Mouse (Mus musculus) bone marrow, adult 2 months (tissue): ENCODE data around the gene Pign. TPM values are rescaled to one million over a fixed set of nuclear protein-coding genes. Genes with fewer than 3 reads are reported as not detected.

Source experiments
- H3K27ac ChIP-seq: fragments of 200-500 bp; 2 replicates; pipeline ENCODE4 v1.5.1; 2012; ENCODE audit warnings: low read depth, mild to moderate bottlenecking, control low read depth, inconsistent platforms, low read length; ENCODE audit not compliant: control insufficient read depth, poor library complexity, insufficient read depth
- H3K4me1 ChIP-seq: fragments of 200-500 bp; 2 replicates; pipeline ENCODE4 v1.6.1; 2011; ENCODE audit warnings: low read length; ENCODE audit not compliant: control insufficient read depth, insufficient read depth
- H3K4me3 ChIP-seq: fragments of 200-500 bp; replicated peaks from 2 replicates; pipeline ENCODE3; 2011; ENCODE audit warnings: mild to moderate bottlenecking, low read depth, low read length, control low read depth; ENCODE audit not compliant: control insufficient read depth
- CTCF ChIP-seq: fragments of 200-500 bp; IDR thresholded peaks from 2 replicates; pipeline ENCODE4 v1.5.1; 2011; ENCODE audit warnings: low read length, control low read depth; ENCODE audit not compliant: control insufficient read depth, insufficient read depth
- POLR2A ChIP-seq: fragments of 200-500 bp; IDR thresholded peaks from 2 replicates; pipeline ENCODE4 v1.6.1; 2011; ENCODE audit warnings: low read depth, mild to moderate bottlenecking, control low read depth, low read length, borderline replicate concordance; ENCODE audit not compliant: control insufficient read depth
- WGBS: fragments of 180-500 bp; shearing (Covaris S2); methylation state at CpG from one replicate; pipeline ENCODE4 v1.1.7; 2018; 5-methylcytosine and 5-hydroxymethylcytosine counted together
- polyA plus RNA-seq: library from polyadenylated mRNA; stranded (reverse); fragments of >200 nt; gene quantifications from 2 replicates; pipeline ENCODE4 v1.2.4, GENCODE M21; 2011; ENCODE audit warnings: low replicate concordance; ENCODE audit not compliant: missing spikeins, insufficient read depth, insufficient read length

Pign gene
- polyA plus RNA-seq, result 2.5 and 18.2 TPM in 2 replicates

GRCm38 (mm10) chr1:105663171-105663961, at the start of gene Pign, which contains the start of gene Relch:
Gene Pign, minus strand, starts transcription at chr1:105663677.
Gene Relch, plus strand, starts transcription at chr1:105663861.
- under 1% methylated on average over 41 of the region's 41 CpGs for WGBS
- Histone ChIP-seq H3K27ac (peak within 1 kb of the TSS; percentile 69), H3K4me3 (peak within 1 kb of the TSS; percentile 90), H3K4me1 (no peaks in the 10 kb centered on the region; the same call in 1 of the 2 replicates)
- TF ChIP-seq CTCF (no peak), POLR2A (peak; percentile 79; the same call in 1 of the 2 replicates)

GRCm38 (mm10) chr1:105712822-105713221, 49.3 kb upstream of the Pign start:
- TF ChIP-seq POLR2A (no peak), CTCF (no peak)
- no peak overlapping the region for H3K4me3 ChIP-seq
- H3K4me1 ChIP-seq, result no peaks in the 10 kb centered on the region
- no peak overlapping the region for H3K27ac ChIP-seq
- 95% methylated on average over 2 of the region's 2 CpGs for WGBS

- no peak for TF ChIP-seq POLR2A
- no peak for TF ChIP-seq CTCF
- H3K27ac ChIP-seq, result no peak overlapping the region
- H3K4me1 ChIP-seq, result no peaks in the 10 kb centered on the region
- no peak overlapping the region for H3K4me3 ChIP-seq
- WGBS, result 33% methylated on average over 1 of the region's 1 CpGs
Measured at GRCm38 (mm10) chr1:105711227-105711626, 47.8 kb upstream of the Pign start.

- no peak overlapping the region for H3K4me3 ChIP-seq
- H3K4me1 ChIP-seq, result no peaks in the 10 kb centered on the region
- no peak for TF ChIP-seq POLR2A
- no peak for TF ChIP-seq CTCF
- WGBS, result 67% methylated on average over 2 of the region's 2 CpGs
- H3K27ac ChIP-seq, result no peak overlapping the region
Measured at GRCm38 (mm10) chr1:105709415-105709814, 45.9 kb upstream of the Pign start.

- 89% methylated on average over 4 of the region's 4 CpGs for WGBS
- Histone ChIP-seq H3K4me3 (no peak overlapping the region), H3K27ac (no peak overlapping the region), H3K4me1 (no peaks in the 10 kb centered on the region)
- TF ChIP-seq CTCF (no peak), POLR2A (no peak)
Measured at GRCm38 (mm10) chr1:105700984-105701530, 37.6 kb upstream of the Pign start.

GRCm38 (mm10) chr1:105695581-105695980, 32.1 kb upstream of the Pign start:
- H3K27ac ChIP-seq, result no peak overlapping the region
- 85% methylated on average over 2 of the region's 2 CpGs for WGBS
- no peak overlapping the region for H3K4me3 ChIP-seq
- no peaks in the 10 kb centered on the region for H3K4me1 ChIP-seq
- TF ChIP-seq POLR2A (no peak), CTCF (no peak)

GRCm38 (mm10) chr1:105685501-105685900, 22.0 kb upstream of the Pign start:
- H3K27ac ChIP-seq, result no peak overlapping the region

GRCm38 (mm10) chr1:105680587-105680986, 17.1 kb upstream of the Pign start:
- 83% methylated on average over 1 of the region's 1 CpGs for WGBS
- no peaks in the 10 kb centered on the region; the same call in 1 of the 2 replicates for H3K4me1 ChIP-seq
- no peak overlapping the region for H3K4me3 ChIP-seq
- no peak overlapping the region for H3K27ac ChIP-seq
- TF ChIP-seq POLR2A (no peak), CTCF (peak; percentile 53)

More at GRCm38 (mm10) chr1:105685501-105685900, 22.0 kb upstream of the Pign start:
- H3K4me1 ChIP-seq, result no peaks in the 10 kb centered on the region; the same call in 1 of the 2 replicates
- TF ChIP-seq CTCF, result no peak
- TF ChIP-seq POLR2A, result no peak
- no peak overlapping the region for H3K4me3 ChIP-seq
- 90% methylated on average over 3 of the region's 3 CpGs for WGBS

- TF ChIP-seq POLR2A (no peak), CTCF (no peak)
- H3K4me1 ChIP-seq, result no peaks in the 10 kb centered on the region
- WGBS, result 75% methylated on average over 2 of the region's 2 CpGs
- no peak overlapping the region for H3K27ac ChIP-seq
- H3K4me3 ChIP-seq, result no peak overlapping the region
Measured at GRCm38 (mm10) chr1:105674763-105675162, 11.3 kb upstream of the Pign start.
